Mouse (Mus musculus) neural tube, postnatal 0 days (tissue): ENCODE results near the gene Isca2. TPM values are rescaled to one million over a fixed set of nuclear protein-coding genes. Genes with fewer than 3 reads are reported as not detected.

Experiments used
- polyA plus RNA-seq: library from polyadenylated mRNA; unstranded; fragments of >200 nt; fragmentation: Nextera tagmentation; extraction: Ambion mirVana; gene quantifications from 2 replicates; pipeline ENCODE4 v1.2.1, GENCODE M21; 2015

Gene Isca2
- polyA plus RNA-seq, result 138 and 144 TPM in 2 replicates

GRCm38 (mm10) chr12:84772726-84773441 lies at the start of gene Isca2, which contains the start of gene Npc2:
Gene Isca2, plus strand, starts transcription at chr12:84773251.
Gene Npc2, minus strand, starts transcription at chr12:84773152.

Other genes with a start within 250 kb of the Isca2 start
- 4.6 and 7.0 TPM in 2 replicates for gene Vsx2, start 203.5 kb upstream of the Isca2 start, polyA plus RNA-seq
- gene Abcd4, start 155.8 kb upstream of the Isca2 start, polyA plus RNA-seq, result 10.8 and 10.9 TPM in 2 replicates
- not detected in 2 replicates for gene Vrtn, start 132.2 kb upstream of the Isca2 start, polyA plus RNA-seq
- 17.2 and 19.6 TPM in 2 replicates for gene Syndig1l, start 74.4 kb upstream of the Isca2 start, polyA plus RNA-seq
- gene Npc2, start 99 bp upstream of the Isca2 start, polyA plus RNA-seq, result 49.9 and 50.8 TPM in 2 replicates
- gene Ltbp2, start 103.3 kb downstream of the Isca2 start, polyA plus RNA-seq, result 0.21 and 0.36 TPM in 2 replicates
- 68.6 and 69.5 TPM in 2 replicates for gene Fcf1, start 197.6 kb downstream of the Isca2 start, polyA plus RNA-seq
- gene Arel1, start 197.6 kb downstream of the Isca2 start, polyA plus RNA-seq, result 22.5 and 25.0 TPM in 2 replicates
- 27.4 and 29.0 TPM in 2 replicates for gene Ylpm1, start 223.1 kb downstream of the Isca2 start, polyA plus RNA-seq